Mouse (Mus musculus): Measurements from ENCODE around the gene Sstr3. TPM values are rescaled to one million over a fixed set of nuclear protein-coding genes. Genes with fewer than 3 reads are reported as not detected.
A peak's percentile ranks its signal among the peaks of the same experiment; 100 is the strongest.

Sstr3 gene
- polyA plus RNA-seq, 1 experiment from 2014 or later: 0.13 TPM

- Histone ChIP-seq H3K9me3 (replicated peaks) (no peaks in the 10 kb centered on the region), H3K36me3 (no peaks in the 10 kb centered on the region), H3K4me3 (no peak overlapping the region), H3K27ac (ENCODE audit: poor library complexity, severe bottlenecking) (no peak overlapping the region), H3K4me2 (no peak overlapping the region), H3K9ac (0 out of 2 replicates have a peak overlapping the region, but pooled peaks have one; percentile 5), H3K4me1 (replicated peaks) (peaks cover 15% of the 10 kb centered on the region), H3K27me3 (replicated peaks) (no peaks in the 10 kb centered on the region)
- WGBS: 81% methylated on average over 14 of the region's 14 CpGs
- ATAC-seq (ENCODE audit: insufficient number of reproducible peaks, low FRiP score): no peak
These were observed 31.5 kb downstream of the Sstr3 start for GRCm38 (mm10) chr15:78513019-78513418.

GRCm38 (mm10) chr15:78511951-78512350, 32.5 kb downstream of the Sstr3 start:
- Histone ChIP-seq H3K27ac (ENCODE audit: poor library complexity, severe bottlenecking) (no peak overlapping the region), H3K9ac (no peak overlapping the region), H3K4me1 (replicated peaks) (peaks cover 12% of the 10 kb centered on the region; the same call in 1 of the 2 replicates), H3K27me3 (replicated peaks) (no peaks in the 10 kb centered on the region), H3K36me3 (no peaks in the 10 kb centered on the region), H3K4me2 (no peak overlapping the region), H3K4me3 (no peak overlapping the region), H3K9me3 (replicated peaks) (no peaks in the 10 kb centered on the region)
- no peak for ATAC-seq (ENCODE audit: insufficient number of reproducible peaks, low FRiP score)
- 77% methylated on average over 7 of the region's 7 CpGs for WGBS

- no peak overlapping the region for H3K4me2 ChIP-seq
These were observed 33.7 kb downstream of the Sstr3 start for GRCm38 (mm10) chr15:78510736-78511135.

GRCm38 (mm10) chr15:78510121-78510576, 34.3 kb downstream of the Sstr3 start:
- H3K4me2 ChIP-seq: peak overlapping the region; percentile 4; the same call in 1 of the 2 replicates
- H3K36me3 ChIP-seq: no peaks in the 10 kb centered on the region
- no peak overlapping the region for H3K4me3 ChIP-seq
- 67% methylated on average over 8 of the region's 8 CpGs for WGBS
- H3K27me3 ChIP-seq (replicated peaks): no peaks in the 10 kb centered on the region
- H3K9me3 ChIP-seq (replicated peaks): peaks cover 3% of the 10 kb centered on the region; the same call in 1 of the 2 replicates
- peaks cover 12% of the 10 kb centered on the region; the same call in 1 of the 2 replicates for H3K4me1 ChIP-seq (replicated peaks)
- H3K9ac ChIP-seq: peak overlapping the region; percentile 33; the same call in 1 of the 2 replicates
- no peak for ATAC-seq (ENCODE audit: insufficient number of reproducible peaks, low FRiP score)
- H3K27ac ChIP-seq (ENCODE audit: poor library complexity, severe bottlenecking): no peak overlapping the region; the same call in 1 of the 2 replicates

More at GRCm38 (mm10) chr15:78510736-78511135, 33.7 kb downstream of the Sstr3 start:
- no peak overlapping the region for H3K9ac ChIP-seq
- H3K9me3 ChIP-seq (replicated peaks): no peaks in the 10 kb centered on the region
- no peak for ATAC-seq (ENCODE audit: insufficient number of reproducible peaks, low FRiP score)
- no peaks in the 10 kb centered on the region for H3K36me3 ChIP-seq
- WGBS: 85% methylated on average over 6 of the region's 6 CpGs
- H3K4me3 ChIP-seq: no peak overlapping the region
- H3K27ac ChIP-seq (ENCODE audit: poor library complexity, severe bottlenecking): no peak overlapping the region
- no peaks in the 10 kb centered on the region for H3K27me3 ChIP-seq (replicated peaks)
- peaks cover 12% of the 10 kb centered on the region; the same call in 1 of the 2 replicates for H3K4me1 ChIP-seq (replicated peaks)

- Histone ChIP-seq H3K27me3 (replicated peaks) (no peaks in the 10 kb centered on the region), H3K4me3 (no peak overlapping the region), H3K4me1 (replicated peaks) (peaks cover 12% of the 10 kb centered on the region; the same call in 1 of the 2 replicates), H3K9ac (peak overlapping the region; percentile 33; the same call in 1 of the 2 replicates), H3K36me3 (no peaks in the 10 kb centered on the region), H3K4me2 (peak overlapping the region; percentile 4; the same call in 1 of the 2 replicates), H3K27ac (ENCODE audit: poor library complexity, severe bottlenecking) (no peak overlapping the region), H3K9me3 (replicated peaks) (peaks cover 10% of the 10 kb centered on the region)
- no peak for ATAC-seq (ENCODE audit: insufficient number of reproducible peaks, low FRiP score)
- WGBS: 43% methylated on average over 12 of the region's 12 CpGs
These were observed 35.1 kb downstream of the Sstr3 start for GRCm38 (mm10) chr15:78509297-78509899.

- no peak overlapping the region for H3K27ac ChIP-seq (ENCODE audit: poor library complexity, severe bottlenecking)
- 56% methylated on average over 7 of the region's 7 CpGs for WGBS
- no peak overlapping the region for H3K9ac ChIP-seq
- H3K4me1 ChIP-seq (replicated peaks): peaks cover 16% of the 10 kb centered on the region; the same call in 1 of the 2 replicates
- H3K36me3 ChIP-seq: no peaks in the 10 kb centered on the region
- peaks cover 13% of the 10 kb centered on the region for H3K9me3 ChIP-seq (replicated peaks)
- no peak for ATAC-seq (ENCODE audit: insufficient number of reproducible peaks, low FRiP score)
- no peaks in the 10 kb centered on the region for H3K27me3 ChIP-seq (replicated peaks)
- no peak overlapping the region for H3K4me3 ChIP-seq
- H3K4me2 ChIP-seq: no peak overlapping the region
These were observed 36.0 kb downstream of the Sstr3 start for GRCm38 (mm10) chr15:78508443-78508842.

- no peaks in the 10 kb centered on the region for H3K36me3 ChIP-seq
- ATAC-seq (ENCODE audit: insufficient number of reproducible peaks, low FRiP score): no peak
- 69% methylated on average over 3 of the region's 3 CpGs for WGBS
- no peak overlapping the region for H3K4me3 ChIP-seq
- H3K27me3 ChIP-seq (replicated peaks): peaks cover 3% of the 10 kb centered on the region; the same call in 1 of the 2 replicates
- no peak overlapping the region for H3K9ac ChIP-seq
- H3K9me3 ChIP-seq (replicated peaks): peaks cover 13% of the 10 kb centered on the region
- peaks cover 16% of the 10 kb centered on the region; the same call in 1 of the 2 replicates for H3K4me1 ChIP-seq (replicated peaks)
- H3K27ac ChIP-seq (ENCODE audit: poor library complexity, severe bottlenecking): no peak overlapping the region
- H3K4me2 ChIP-seq: no peak overlapping the region
These were observed 38.9 kb downstream of the Sstr3 start for GRCm38 (mm10) chr15:78505541-78505940.

- H3K36me3 ChIP-seq: no peaks in the 10 kb centered on the region
- peaks cover 3% of the 10 kb centered on the region; the same call in 1 of the 2 replicates for H3K27me3 ChIP-seq (replicated peaks)
- no peak overlapping the region for H3K9ac ChIP-seq
- H3K9me3 ChIP-seq (replicated peaks): peaks cover 13% of the 10 kb centered on the region
- H3K4me2 ChIP-seq: no peak overlapping the region
- no peak for ATAC-seq (ENCODE audit: insufficient number of reproducible peaks, low FRiP score)
- H3K4me1 ChIP-seq (replicated peaks): peaks cover 10% of the 10 kb centered on the region; the same call in 1 of the 2 replicates
- WGBS: 82% methylated on average over 5 of the region's 5 CpGs
- H3K4me3 ChIP-seq: no peak overlapping the region
- no peak overlapping the region for H3K27ac ChIP-seq (ENCODE audit: poor library complexity, severe bottlenecking)
These were observed 39.7 kb downstream of the Sstr3 start for GRCm38 (mm10) chr15:78504816-78505215.

GRCm38 (mm10) chr15:78504013-78504412, 40.5 kb downstream of the Sstr3 start:
- ATAC-seq (ENCODE audit: insufficient number of reproducible peaks, low FRiP score): no peak
- 60% methylated on average over 1 of the region's 1 CpGs for WGBS

GRCm38 (mm10) chr15:78502437-78503132, 41.9 kb downstream of the Sstr3 start:
- no peak overlapping the region for H3K4me3 ChIP-seq
- H3K9ac ChIP-seq: no peak overlapping the region
- H3K27me3 ChIP-seq (replicated peaks): peaks cover 3% of the 10 kb centered on the region; the same call in 1 of the 2 replicates
- H3K36me3 ChIP-seq: no peaks in the 10 kb centered on the region
- ATAC-seq (ENCODE audit: insufficient number of reproducible peaks, low FRiP score): no peak
- 80% methylated on average over 18 of the region's 18 CpGs for WGBS
- no peak overlapping the region for H3K27ac ChIP-seq (ENCODE audit: poor library complexity, severe bottlenecking)
- peaks cover 4% of the 10 kb centered on the region; the same call in 1 of the 2 replicates for H3K4me1 ChIP-seq (replicated peaks)
- H3K4me2 ChIP-seq: no peak overlapping the region
- H3K9me3 ChIP-seq (replicated peaks): peaks cover 13% of the 10 kb centered on the region

More at GRCm38 (mm10) chr15:78504013-78504412, 40.5 kb downstream of the Sstr3 start:
- Histone ChIP-seq H3K27me3 (replicated peaks) (peaks cover 3% of the 10 kb centered on the region; the same call in 1 of the 2 replicates), H3K9me3 (replicated peaks) (peaks cover 13% of the 10 kb centered on the region), H3K4me3 (no peak overlapping the region), H3K36me3 (no peaks in the 10 kb centered on the region), H3K4me2 (no peak overlapping the region), H3K4me1 (replicated peaks) (peaks cover 7% of the 10 kb centered on the region; the same call in 1 of the 2 replicates), H3K9ac (no peak overlapping the region), H3K27ac (ENCODE audit: poor library complexity, severe bottlenecking) (no peak overlapping the region)

- Histone ChIP-seq H3K36me3 (no peaks in the 10 kb centered on the region), H3K4me2 (no peak within 1 kb of the TSS), H3K27ac (ENCODE audit: poor library complexity, severe bottlenecking) (no peak within 1 kb of the TSS), H3K27me3 (replicated peaks) (no peaks in the 10 kb centered on the region), H3K9ac (no peak within 1 kb of the TSS), H3K4me3 (no peak within 1 kb of the TSS), H3K4me1 (replicated peaks) (no peaks in the 10 kb centered on the region), H3K9me3 (replicated peaks) (no peaks in the 10 kb centered on the region)
- WGBS: 89% methylated on average over 11 of the region's 11 CpGs
- no peak for ATAC-seq (ENCODE audit: insufficient number of reproducible peaks, low FRiP score)
These were observed 49.5 kb downstream of the Sstr3 start, which contains the start of gene Il2rb for GRCm38 (mm10) chr15:78494968-78495406. Gene Il2rb (minus strand): TSS chr15:78495271.

Measured in heart, embryonic 12.5 days (tissue).